Mouse (Mus musculus): Measurements from ENCODE around the gene Nr2e3.

DNA sequence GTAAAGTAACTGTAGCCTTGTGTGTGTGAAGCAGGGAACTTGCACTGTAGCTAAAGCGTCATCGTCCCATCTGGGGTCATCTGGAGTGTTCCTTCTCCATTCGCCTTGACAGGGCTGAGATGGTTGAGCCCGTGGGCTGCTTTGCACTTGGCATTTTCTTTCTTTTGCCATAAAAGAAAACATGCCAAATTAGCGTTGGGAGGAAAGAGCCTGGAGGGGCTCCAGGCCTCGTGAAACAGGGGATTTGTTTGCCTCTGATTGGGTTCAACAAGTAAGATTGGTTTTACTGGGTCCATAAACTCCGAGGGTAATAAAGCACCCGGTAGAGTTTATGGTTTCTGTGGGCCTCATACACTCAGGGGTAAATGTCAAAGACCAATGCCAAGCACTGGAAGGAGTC lies 41.9 kb upstream of the Nr2e3 start:
- no peak for TF ChIP-seq CTCF (IDR thresholded peaks at IDR 0.05; ENCODE audit: insufficient read depth, low read length)
- TF ChIP-seq POLR2A (IDR thresholded peaks at IDR 0.05; ENCODE audit: borderline replicate concordance, extremely low read depth, low read depth, low read length) = no peak

Data from lung, adult 2 months (tissue).